In the genomic region with DNA sequence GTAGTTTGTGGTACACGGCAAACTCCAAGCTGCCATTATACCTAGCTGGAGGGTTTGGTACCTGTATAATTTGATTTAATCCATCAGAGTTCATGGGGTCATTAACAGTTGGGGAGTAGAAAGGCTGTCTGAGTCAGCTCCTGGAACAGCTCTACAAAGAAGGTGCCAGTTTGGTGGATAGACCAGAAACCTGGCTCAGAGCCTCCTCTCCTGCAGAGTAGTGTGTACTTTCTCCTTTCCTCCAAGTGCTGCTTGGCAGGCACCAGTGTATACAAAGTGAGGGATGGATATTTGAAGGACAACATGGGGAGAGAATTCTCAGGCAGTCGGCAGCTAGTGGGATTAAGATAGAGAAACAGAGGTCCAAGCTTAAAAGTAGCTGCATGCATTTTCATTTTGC, we compare ENCODE assay signal across 13 mouse cellular contexts. TPM values are rescaled to one million over a fixed set of nuclear protein-coding genes. Genes with fewer than 3 reads are reported as not detected.
DNase-seq lines count a peak whose midpoint lies in the region; ATAC-seq lines count a peak whose summit lies in the region.
"Had no signal": no experiment of that assay in that cellular context is flagged by ENCODE, and none has a peak within 500 bp of the region (broad histone marks: within the 10 kb centered on the region; RNA-seq: fewer than 3 reads in every experiment).

No protein-coding gene starts in this region.

- no peak overlapping the region for H3K9ac ChIP-seq in kidney, embryonic 14.5 days (ENCODE audit: low read depth, low read length)
- H3K9ac ChIP-seq in stomach, embryonic 16.5 days (ENCODE audit: low read length), result no peak overlapping the region
- no peak overlapping the region for H3K9ac ChIP-seq in intestine, embryonic 15.5 days
- H3K9ac ChIP-seq: forebrain, postnatal 0 days; hindbrain, embryonic 13.5 days; liver, postnatal 0 days; neural tube, embryonic 12.5 days had no signal

- no peak overlapping the region for H3K4me3 ChIP-seq in kidney, embryonic 14.5 days (ENCODE audit: low read length)
- no peak overlapping the region for H3K4me3 ChIP-seq in stomach, embryonic 16.5 days (replicated peaks; ENCODE audit: low read length)
- H3K4me3 ChIP-seq in intestine, embryonic 15.5 days (replicated peaks), result no peak overlapping the region
- H3K4me3 ChIP-seq: hindbrain, embryonic 13.5 days; neural tube, embryonic 12.5 days had no signal

- intact Hi-C loops in heart, postnatal 36 days (cut with DNase I), result no loop called here

- no peak overlapping the region for H3K4me2 ChIP-seq in kidney, embryonic 14.5 days (replicated peaks; ENCODE audit: low read depth, low read length)
- H3K4me2 ChIP-seq in stomach, embryonic 16.5 days (ENCODE audit: low read depth, low read length), result no peak overlapping the region
- H3K4me2 ChIP-seq in intestine, embryonic 15.5 days (replicated peaks), result no peak overlapping the region
- H3K4me2 ChIP-seq: hindbrain, embryonic 13.5 days; neural tube, embryonic 12.5 days had no signal

- H3K36me3 ChIP-seq in kidney, embryonic 14.5 days (ENCODE audit: control insufficient read depth, insufficient read depth, low read length), result no peaks in the 10 kb centered on the region
- H3K36me3 ChIP-seq in stomach, embryonic 16.5 days (ENCODE audit: control insufficient read depth, insufficient read depth, low read length), result no peaks in the 10 kb centered on the region
- no peaks in the 10 kb centered on the region for H3K36me3 ChIP-seq in intestine, embryonic 15.5 days
- H3K36me3 ChIP-seq: hindbrain, embryonic 13.5 days; neural tube, embryonic 12.5 days had no signal

- no peaks in the 10 kb centered on the region for H3K9me3 ChIP-seq in kidney, embryonic 14.5 days (ENCODE audit: control insufficient read depth, low read length)
- H3K9me3 ChIP-seq in stomach, embryonic 16.5 days (replicated peaks; ENCODE audit: control insufficient read depth, low read length), result no peaks in the 10 kb centered on the region
- H3K9me3 ChIP-seq in intestine, embryonic 15.5 days, result no peaks in the 10 kb centered on the region
- H3K9me3 ChIP-seq: hindbrain, embryonic 13.5 days; neural tube, embryonic 12.5 days had no signal

- H3K27me3 ChIP-seq in kidney, embryonic 14.5 days (ENCODE audit: control insufficient read depth, insufficient read depth, low read length), result no peaks in the 10 kb centered on the region
- H3K27me3 ChIP-seq in stomach, embryonic 16.5 days (ENCODE audit: control insufficient read depth, insufficient read depth, low read length), result no peaks in the 10 kb centered on the region
- H3K27me3 ChIP-seq in intestine, embryonic 15.5 days (replicated peaks), result no peaks in the 10 kb centered on the region
- H3K27me3 ChIP-seq: neural tube, embryonic 12.5 days had no signal

- H3K27ac ChIP-seq in kidney, embryonic 14.5 days (ENCODE audit: low read depth, low read length), result no peak overlapping the region
- H3K27ac ChIP-seq in stomach, embryonic 16.5 days (ENCODE audit: low read length), result no peak overlapping the region
- H3K27ac ChIP-seq in intestine, embryonic 15.5 days, result no peak overlapping the region
- H3K27ac ChIP-seq: hindbrain, embryonic 13.5 days; neural tube, embryonic 12.5 days had no signal

- DNase-seq in kidney, adult 8-10 months, result peak; percentile 73 to 79
- peak; percentile 20 for DNase-seq in cerebellum, adult 8-10 months
- peak; percentile 5 to 10 for DNase-seq in heart, postnatal 36 days
- DNase-seq: adrenal gland, postnatal 25 days; forebrain, postnatal 0 days; liver, postnatal 0 days; midbrain, embryonic 14.5 days had no signal

- no peak for ATAC-seq in kidney, embryonic 14.5 days (ENCODE audit: low FRiP score, low TSS enrichment)
- peak; percentile 62; the same call in 1 of the 2 replicates for ATAC-seq in stomach, embryonic 16.5 days (ENCODE audit: insufficient read depth, low FRiP score)
- ATAC-seq in erythroid progenitor cell, adult 5-6 weeks (replicated peaks; ENCODE audit: low FRiP score, poor library complexity, severe bottlenecking), result no peak
- ATAC-seq in intestine, embryonic 15.5 days, result no peak
- ATAC-seq: forebrain, postnatal 0 days; liver, postnatal 0 days had no signal

- 82% methylated on average over 2 of the region's 2 CpGs for WGBS in kidney, embryonic 14.5 days
- WGBS in stomach, embryonic 16.5 days, result 57% methylated on average over 2 of the region's 2 CpGs
- WGBS in intestine, embryonic 15.5 days, result 74% methylated on average over 2 of the region's 2 CpGs

- no peaks in the 10 kb centered on the region for H3K4me1 ChIP-seq in kidney, embryonic 14.5 days (ENCODE audit: control insufficient read depth, insufficient read depth, low read length)
- H3K4me1 ChIP-seq in stomach, embryonic 16.5 days (ENCODE audit: control insufficient read depth, insufficient read depth, low read length), result no peaks in the 10 kb centered on the region
- H3K4me1 ChIP-seq in intestine, embryonic 15.5 days (replicated peaks), result no peaks in the 10 kb centered on the region
- H3K4me1 ChIP-seq: hindbrain, embryonic 13.5 days; neural tube, embryonic 12.5 days had no signal

RNA-seq across cellular contexts. Expression of a gene that starts 29.5 kb away (rescaled TPM):
- polyA plus RNA-seq in kidney, embryonic 14.5 days (2014; fragmentation: Nextera tagmentation; extraction: Ambion mirVana), result 35.0 and 46.9 TPM in 2 replicates
- 10 to 100 TPM; 65.5 to 74.2 TPM for total RNA-seq in heart, postnatal 36 days (2021)
- polyA plus RNA-seq in stomach, embryonic 16.5 days (2015; fragmentation: Nextera tagmentation; extraction: Ambion mirVana), result 37.9 and 40.4 TPM in 2 replicates
- total RNA-seq in erythroid progenitor cell, adult 5-6 weeks (2015; ENCODE audit: low replicate concordance), result 106 and 115 TPM in 2 replicates
- total RNA-seq in erythroid progenitor cell, adult 5-6 weeks (2017; ENCODE audit: low replicate concordance), result 120 and 140 TPM in 2 replicates
- 37.6 and 38.3 TPM in 2 replicates for polyA plus RNA-seq in intestine, embryonic 15.5 days (2015; fragmentation: Nextera tagmentation; extraction: Ambion mirVana)

Comparison
In these comparisons a context has a peak if more than half of its experiments do, and no peak if none do; other contexts are left out.
1. DNase-seq: peak in every context shown above with its lines; median percentile 76 in kidney, adult 8-10 months; 20 in cerebellum, adult 8-10 months; 8 in heart, postnatal 36 days.